Mouse (Mus musculus) kidney, embryonic 14.5 days (tissue): Measurements from ENCODE around the gene Spaca7. TPM values are rescaled to one million over a fixed set of nuclear protein-coding genes. Genes with fewer than 3 reads are reported as not detected.

ENCODE experiments used
- ATAC-seq: fragments of 200-750 bp; cut with Nextera tagmentation; 2 replicates; pipeline ENCODE4 v1.8.0; 2017; ENCODE audit warnings: moderate number of reproducible peaks, mild to moderate bottlenecking, moderate TSS enrichment, moderate library complexity; ENCODE audit not compliant: low FRiP score, low TSS enrichment
- H3K27ac ChIP-seq: fragments of 300-500 bp; sonication (generic); 2 replicates; pipeline ENCODE4 v1.5.1; 2014; ENCODE audit warnings: low read depth, mild to moderate bottlenecking, low read length, moderate library complexity, mixed read lengths
- H3K27me3 ChIP-seq: fragments of 300-500 bp; sonication (generic); 2 replicates; pipeline ENCODE4 v1.6.1; 2014; ENCODE audit warnings: mild to moderate bottlenecking, low read length; ENCODE audit not compliant: control insufficient read depth, insufficient read depth
- H3K36me3 ChIP-seq: fragments of 300-500 bp; sonication (generic); 2 replicates; pipeline ENCODE4 v1.6.1; 2014; ENCODE audit warnings: low read length, mixed read lengths; ENCODE audit not compliant: control insufficient read depth, insufficient read depth
- H3K4me1 ChIP-seq: fragments of 300-500 bp; sonication (generic); 2 replicates; pipeline ENCODE4 v1.6.1; 2014; ENCODE audit warnings: low read length, mixed read lengths; ENCODE audit not compliant: control insufficient read depth, insufficient read depth
- H3K4me2 ChIP-seq: fragments of 300-500 bp; sonication (generic); replicated peaks from 2 replicates; pipeline ENCODE4 v1.6.1; 2014; ENCODE audit warnings: low read depth, mild to moderate bottlenecking, low read length
- H3K4me3 ChIP-seq: fragments of 300-500 bp; sonication (generic); 2 replicates; pipeline ENCODE4 v1.5.1; 2014; ENCODE audit warnings: mild to moderate bottlenecking, low read length
- H3K9ac ChIP-seq: fragments of 300-500 bp; sonication (generic); 2 replicates; pipeline ENCODE4 v1.6.1; 2014; ENCODE audit warnings: low read depth, mild to moderate bottlenecking, low read length, moderate library complexity
- H3K9me3 ChIP-seq: fragments of 300-500 bp; sonication (generic); 2 replicates; pipeline ENCODE4 v1.6.1; 2016; ENCODE audit warnings: low read length; ENCODE audit not compliant: control insufficient read depth
- whole genome bisulfite sequencing: fragments of 180-500 bp; shearing (Covaris S2); extraction: QIAGEN DNeasy Blood & Tissue Kit; methylation state at CpG from one replicate; pipeline ENCODE4 v1.1.7; 2014; 5-methylcytosine and 5-hydroxymethylcytosine counted together
- polyA plus RNA-seq: library from polyadenylated mRNA; unstranded; fragments of >200 nt; fragmentation: Nextera tagmentation; extraction: Ambion mirVana; gene quantifications from 2 replicates; pipeline ENCODE4 v1.2.1, GENCODE M21; 2014

Gene Spaca7
- polyA plus RNA-seq, 1 experiment from 2014 or later = 0.69 TPM

DNA sequence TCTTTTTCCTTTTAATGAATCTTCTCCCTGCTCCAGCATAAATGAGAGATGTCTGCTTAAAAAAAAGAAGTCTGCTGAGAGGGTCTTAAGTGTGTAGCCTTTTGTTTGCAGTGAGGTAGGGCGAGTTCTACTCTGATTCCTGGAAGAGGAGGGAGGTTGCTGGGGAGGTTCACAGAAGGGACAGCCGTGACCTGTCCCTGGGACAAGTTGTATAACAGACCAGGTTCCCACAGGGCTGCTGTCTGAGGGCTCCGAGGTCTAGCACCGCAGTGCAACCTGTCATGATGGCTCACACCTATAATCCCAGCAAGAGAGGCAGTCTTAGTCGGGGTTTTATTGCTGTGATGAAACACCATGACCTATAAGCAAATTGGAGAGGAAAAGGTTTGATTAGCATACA lies 24.1 kb upstream of the Spaca7 start:
- H3K9me3 ChIP-seq = peaks cover 5% of the 10 kb centered on the region
- 34% methylated on average over 5 of the region's 5 CpGs for WGBS
- H3K27me3 ChIP-seq = peaks cover 15% of the 10 kb centered on the region; the same call in 1 of the 2 replicates
- no peak overlapping the region for H3K4me3 ChIP-seq
- H3K4me2 ChIP-seq = no peak overlapping the region
- H3K36me3 ChIP-seq = no peaks in the 10 kb centered on the region
- H3K4me1 ChIP-seq = no peaks in the 10 kb centered on the region
- no peak for ATAC-seq
- H3K9ac ChIP-seq = no peak overlapping the region
- no peak overlapping the region for H3K27ac ChIP-seq

DNA sequence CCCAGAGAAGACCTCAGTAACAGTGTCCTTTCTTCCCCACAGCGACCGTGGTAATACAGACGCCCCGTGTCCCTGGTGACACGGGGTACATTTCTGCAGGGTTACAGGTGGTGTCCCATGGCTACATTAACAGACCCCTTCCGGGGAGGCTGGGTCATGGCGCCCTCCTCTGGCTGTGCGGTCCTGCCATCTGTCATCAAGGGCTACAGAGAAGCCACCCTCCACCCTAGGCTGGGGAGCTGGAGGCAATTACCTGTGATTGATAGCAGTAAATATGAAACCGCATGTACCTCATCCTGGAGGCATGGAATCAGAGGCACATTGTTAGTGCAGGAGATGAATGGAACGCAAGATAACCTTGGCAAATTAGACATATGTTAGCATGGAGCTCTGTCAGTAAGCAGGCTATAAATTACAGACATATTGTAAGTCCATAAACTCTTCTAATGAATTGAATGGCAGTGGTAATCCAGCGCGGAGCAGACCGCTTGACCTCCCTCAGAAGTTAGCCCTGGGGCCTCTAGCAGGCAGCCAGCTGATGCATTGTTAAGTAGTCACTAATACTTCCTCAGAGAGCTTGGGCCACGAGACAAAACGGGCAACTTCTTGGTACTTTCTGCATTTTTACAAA lies 17.2 kb upstream of the Spaca7 start:
- Histone ChIP-seq H3K9me3 (peaks cover 5% of the 10 kb centered on the region), H3K36me3 (no peaks in the 10 kb centered on the region), H3K4me1 (no peaks in the 10 kb centered on the region), H3K27me3 (peaks cover 3% of the 10 kb centered on the region; the same call in 1 of the 2 replicates), H3K4me3 (no peak overlapping the region), H3K9ac (no peak overlapping the region), H3K27ac (no peak overlapping the region), H3K4me2 (no peak overlapping the region)
- ATAC-seq = no peak
- 42% methylated on average over 15 of the region's 15 CpGs for WGBS

DNA sequence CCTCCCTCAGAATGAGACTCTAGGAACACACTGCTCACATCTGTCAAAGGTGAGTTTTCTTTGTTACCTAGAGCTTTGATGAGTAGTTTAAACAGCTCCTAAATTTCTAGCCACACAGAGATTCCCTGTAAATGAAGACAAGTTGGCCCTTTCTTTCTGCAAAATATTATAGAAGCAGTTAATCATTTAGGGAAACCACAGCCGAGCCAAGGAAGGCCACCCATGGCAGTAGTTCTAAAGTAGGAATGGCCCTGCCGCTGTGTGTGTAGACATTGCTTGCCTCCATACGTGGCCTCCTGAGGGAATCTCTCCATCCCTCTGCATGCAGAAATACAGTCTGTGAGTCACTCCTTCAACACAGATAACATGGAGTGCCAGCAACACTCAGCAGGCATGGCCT lies 14.0 kb upstream of the Spaca7 start:
- H3K36me3 ChIP-seq = no peaks in the 10 kb centered on the region
- H3K4me3 ChIP-seq = no peak overlapping the region
- H3K9me3 ChIP-seq = no peaks in the 10 kb centered on the region
- ATAC-seq = no peak
- 63% methylated on average over 3 of the region's 3 CpGs for WGBS
- H3K4me2 ChIP-seq = no peak overlapping the region
- no peak overlapping the region for H3K9ac ChIP-seq
- no peak overlapping the region for H3K27ac ChIP-seq
- H3K27me3 ChIP-seq = peaks cover 13% of the 10 kb centered on the region
- no peaks in the 10 kb centered on the region for H3K4me1 ChIP-seq

GRCm38 (mm10) chr8:12561403-12561960 lies 11.3 kb upstream of the Spaca7 start:
- WGBS = 22% methylated on average over 11 of the region's 11 CpGs
- no peaks in the 10 kb centered on the region for H3K4me1 ChIP-seq
- no peak; the same call in 1 of the 2 replicates for ATAC-seq
- no peak overlapping the region for H3K4me2 ChIP-seq
- H3K27ac ChIP-seq = no peak overlapping the region
- no peak overlapping the region for H3K4me3 ChIP-seq
- H3K27me3 ChIP-seq = peaks cover 15% of the 10 kb centered on the region
- H3K9me3 ChIP-seq = no peaks in the 10 kb centered on the region
- H3K36me3 ChIP-seq = no peaks in the 10 kb centered on the region
- no peak overlapping the region for H3K9ac ChIP-seq

DNA sequence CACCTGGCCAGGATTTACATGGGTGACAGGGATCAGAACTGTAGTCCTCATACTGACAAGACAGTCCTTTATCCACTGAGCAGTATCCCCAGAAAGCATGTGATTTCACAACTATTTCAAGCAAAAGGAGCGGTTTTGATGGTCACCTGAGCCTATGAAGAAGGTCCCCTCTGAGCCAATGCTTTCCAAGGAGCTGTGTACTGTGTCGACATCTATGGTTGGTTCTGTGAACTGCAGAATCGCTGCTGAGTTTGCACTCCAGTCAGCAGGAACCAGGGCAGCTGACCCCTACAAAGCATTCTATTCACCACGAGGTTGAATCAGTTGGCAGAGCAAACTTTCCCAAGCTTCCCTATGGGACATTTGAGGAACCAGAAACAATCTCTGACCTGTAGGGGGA lies 8.5 kb upstream of the Spaca7 start:
- Histone ChIP-seq H3K9ac (no peak overlapping the region), H3K36me3 (no peaks in the 10 kb centered on the region), H3K9me3 (no peaks in the 10 kb centered on the region), H3K4me3 (no peak overlapping the region), H3K27me3 (peaks cover 15% of the 10 kb centered on the region), H3K27ac (no peak overlapping the region), H3K4me1 (no peaks in the 10 kb centered on the region), H3K4me2 (no peak overlapping the region)
- 2% methylated on average over 4 of the region's 4 CpGs for WGBS
- ATAC-seq = no peak

DNA sequence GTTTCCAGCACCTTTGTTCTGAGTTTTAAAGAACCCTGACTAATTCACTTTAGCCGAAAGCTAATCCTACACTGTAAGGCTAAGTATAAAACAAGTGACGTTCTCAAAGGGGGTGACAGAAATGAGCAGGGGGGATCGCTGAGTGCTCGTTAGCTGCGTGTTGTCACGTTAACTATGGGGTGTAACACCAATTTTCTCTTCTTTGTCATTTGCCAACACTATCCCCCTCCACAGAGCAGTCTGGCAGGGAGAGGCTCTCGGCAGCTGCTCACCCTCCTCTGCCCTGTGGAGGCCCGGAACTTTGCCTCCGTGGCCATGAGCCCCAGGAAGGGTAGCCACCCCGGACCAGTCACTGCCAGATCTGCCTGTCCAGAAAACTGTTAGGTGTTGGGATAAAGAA lies 7.3 kb upstream of the Spaca7 start:
- Histone ChIP-seq H3K4me2 (no peak overlapping the region), H3K9ac (no peak overlapping the region), H3K4me1 (no peaks in the 10 kb centered on the region), H3K27ac (no peak overlapping the region), H3K4me3 (no peak overlapping the region), H3K9me3 (no peaks in the 10 kb centered on the region), H3K27me3 (peaks cover 11% of the 10 kb centered on the region), H3K36me3 (no peaks in the 10 kb centered on the region)
- WGBS = 73% methylated on average over 10 of the region's 10 CpGs
- no peak for ATAC-seq

- H3K4me1 ChIP-seq = no peaks in the 10 kb centered on the region
- WGBS = 47% methylated on average over 7 of the region's 7 CpGs
- no peak overlapping the region for H3K9ac ChIP-seq
- H3K9me3 ChIP-seq = no peaks in the 10 kb centered on the region
- H3K4me2 ChIP-seq = no peak overlapping the region
- no peak overlapping the region for H3K4me3 ChIP-seq
- no peaks in the 10 kb centered on the region for H3K36me3 ChIP-seq
- H3K27me3 ChIP-seq = peaks cover 11% of the 10 kb centered on the region
- no peak overlapping the region for H3K27ac ChIP-seq
- no peak for ATAC-seq
Observed at GRCm38 (mm10) chr8:12566509-12566908, 6.3 kb upstream of the Spaca7 start.

- 69% methylated on average over 5 of the region's 5 CpGs for WGBS
- H3K36me3 ChIP-seq = no peaks in the 10 kb centered on the region
Observed at GRCm38 (mm10) chr8:12576003-12576402, 3.2 kb downstream of the Spaca7 start.

DNA sequence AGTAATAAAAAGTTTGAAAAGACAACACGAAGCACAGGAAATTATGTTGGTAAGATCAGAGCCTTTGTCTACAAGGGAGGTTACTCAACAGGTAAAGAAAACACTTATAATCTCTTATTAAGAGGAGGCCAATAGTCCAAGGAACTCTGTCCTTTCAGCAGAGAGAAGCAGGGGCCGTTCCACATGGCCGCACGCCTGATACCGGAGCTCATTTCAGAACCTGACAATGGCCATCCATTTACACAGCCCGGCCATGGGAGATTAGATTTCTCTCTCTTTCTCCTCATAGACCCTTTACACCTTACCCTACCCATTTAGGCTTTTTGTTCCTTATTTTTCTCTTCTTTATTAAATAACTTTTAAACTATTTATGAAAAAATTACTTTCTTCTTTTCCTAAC lies 3.9 kb downstream of the Spaca7 start:
- H3K4me2 ChIP-seq = no peak overlapping the region
- H3K9me3 ChIP-seq = no peaks in the 10 kb centered on the region
- 33% methylated on average over 6 of the region's 6 CpGs for WGBS
- H3K4me3 ChIP-seq = no peak overlapping the region
- no peaks in the 10 kb centered on the region for H3K36me3 ChIP-seq
- H3K9ac ChIP-seq = no peak overlapping the region
- no peak overlapping the region for H3K27ac ChIP-seq
- no peaks in the 10 kb centered on the region for H3K4me1 ChIP-seq
- no peaks in the 10 kb centered on the region for H3K27me3 ChIP-seq
- no peak for ATAC-seq

More at GRCm38 (mm10) chr8:12576003-12576402, 3.2 kb downstream of the Spaca7 start:
- ATAC-seq = no peak
- no peak overlapping the region for H3K27ac ChIP-seq
- H3K9ac ChIP-seq = no peak overlapping the region
- no peaks in the 10 kb centered on the region for H3K27me3 ChIP-seq
- H3K4me2 ChIP-seq = no peak overlapping the region
- H3K4me1 ChIP-seq = no peaks in the 10 kb centered on the region
- H3K4me3 ChIP-seq = no peak overlapping the region
- H3K9me3 ChIP-seq = no peaks in the 10 kb centered on the region
